ENCODE assay signal across 8 mouse cellular contexts in genomic region chr9:70142460-70142859, GRCm38 (mm10). TPM values are rescaled to one million over a fixed set of nuclear protein-coding genes. Genes with fewer than 3 reads are reported as not detected.
DNase-seq lines count a peak whose midpoint lies in the region; ATAC-seq and TF ChIP-seq lines count a peak whose summit lies in the region.

TSS of gene Fam81a (minus strand) at chr9:70142560.

- no peaks in the 10 kb centered on the region for H3K36me3 ChIP-seq in spleen, adult 2 months (ENCODE audit: control insufficient read depth, insufficient read depth, low read length)
- H3K36me3 ChIP-seq in heart, embryonic 14.5 days (ENCODE audit: control insufficient read depth, insufficient read depth, low read length) = no peaks in the 10 kb centered on the region
- H3K36me3 ChIP-seq in small intestine, adult 2 months (ENCODE audit: control insufficient read depth, insufficient read depth, low read length) = no peaks in the 10 kb centered on the region

- H3K27me3 ChIP-seq in spleen, adult 2 months (ENCODE audit: control insufficient read depth, insufficient read depth, low read length) = peaks cover 12% of the 10 kb centered on the region
- peaks cover 9% of the 10 kb centered on the region; the same call in 1 of the 2 replicates for H3K27me3 ChIP-seq in heart, embryonic 14.5 days (ENCODE audit: control insufficient read depth, insufficient read depth, low read length)
- peaks cover 14% of the 10 kb centered on the region for H3K27me3 ChIP-seq in small intestine, adult 2 months (ENCODE audit: control insufficient read depth, insufficient read depth, low read length)

- no peak for DNase-seq in spleen, adult 2 months (ENCODE audit: low read depth in 1 of 2, low spot score in 2 of 2)
- DNase-seq in spleen, postnatal 36 days (ENCODE audit: low spot score in 2 of 2) = no peak
- no peak for DNase-seq in left cerebral cortex, postnatal 36 days (ENCODE audit: low spot score in 2 of 2)
- DNase-seq in adrenal gland, adult 18-20 months (ENCODE audit: low spot score in 2 of 2) = no peak
- no peak for DNase-seq in adrenal gland, adult (ENCODE audit: inconsistent age in 2 of 2, low spot score in 1 of 2)
- no peak for DNase-seq in cerebellum, adult 18-20 months

- peak within 1 kb of the TSS; percentile 68 for H3K9ac ChIP-seq in heart, embryonic 14.5 days (ENCODE audit: low read length)

- TF ChIP-seq CTCF in spleen, adult 2 months (IDR thresholded peaks at IDR 0.05; ENCODE audit: extremely low read depth, insufficient read depth, insufficient read length, insufficient replicate concordance) = no peak
- TF ChIP-seq CTCF in small intestine, adult 2 months (IDR thresholded peaks at IDR 0.05; ENCODE audit: extremely low read depth, insufficient read length, insufficient replicate concordance, low read depth, low read length) = no peak

- peak within 1 kb of the TSS; percentile 73 for H3K4me2 ChIP-seq in heart, embryonic 14.5 days (ENCODE audit: low read length)

- H3K4me3 ChIP-seq in spleen, adult 2 months (ENCODE audit: extremely low read depth, insufficient read depth, insufficient read length) = peak within 1 kb of the TSS; percentile 45; the same call in 1 of the 2 replicates
- H3K4me3 ChIP-seq in heart, embryonic 14.5 days (ENCODE audit: control insufficient read depth in 1 of 2, insufficient read depth in 1 of 2, low read depth in 1 of 2, low read length in 2 of 2) = peak within 1 kb of the TSS; percentile 64 to 76
- peak within 1 kb of the TSS; percentile 55 for H3K4me3 ChIP-seq in small intestine, adult 2 months (ENCODE audit: low read depth, low read length)

- TF ChIP-seq POLR2A in spleen, adult 2 months (IDR thresholded peaks at IDR 0.05; ENCODE audit: low read depth, low read length) = no peak
- no peak for TF ChIP-seq POLR2A in small intestine, adult 2 months (IDR thresholded peaks at IDR 0.05; ENCODE audit: low read depth, low read length)

- H3K9me3 ChIP-seq in heart, embryonic 14.5 days (ENCODE audit: control insufficient read depth, low read length) = no peaks in the 10 kb centered on the region

- intact Hi-C loops in left cerebral cortex, postnatal 36 days (cut with DNase I) = loop anchor here (5.0 kb wide), 1 partner anchor 65 kb away; the partner anchor contains the start of gene Myo1e

- no peak within 1 kb of the TSS for H3K27ac ChIP-seq in spleen, adult 2 months (ENCODE audit: insufficient read depth, low read length)
- H3K27ac ChIP-seq in heart, embryonic 14.5 days (replicated peaks in 1 of 2; ENCODE audit: control insufficient read depth in 1 of 2, insufficient read depth in 1 of 2, low read depth in 2 of 2, low read length in 2 of 2) = no peak within 1 kb of the TSS
- no peak within 1 kb of the TSS for H3K27ac ChIP-seq in small intestine, adult 2 months (ENCODE audit: insufficient read depth, low read depth, low read length)

- WGBS in spleen, adult 2 months = 84% methylated on average over 7 of the region's 7 CpGs
- WGBS in heart, embryonic 14.5 days = 70% methylated on average over 7 of the region's 7 CpGs
- WGBS in small intestine, adult 2 months = 74% methylated on average over 7 of the region's 7 CpGs

- peaks cover 8% of the 10 kb centered on the region for H3K4me1 ChIP-seq in spleen, adult 2 months (ENCODE audit: control insufficient read depth, insufficient read depth, insufficient read length)
- peaks cover 8 to 17% of the 10 kb centered on the region in 2 experiments for H3K4me1 ChIP-seq in heart, embryonic 14.5 days (ENCODE audit: control insufficient read depth in 2 of 2, insufficient read depth in 2 of 2, low read length in 2 of 2)
- peaks cover 5% of the 10 kb centered on the region for H3K4me1 ChIP-seq in small intestine, adult 2 months (ENCODE audit: control insufficient read depth, insufficient read depth, insufficient read length, low read length)

- no peak for ATAC-seq in heart, embryonic 14.5 days (ENCODE audit: insufficient number of reproducible peaks, insufficient read depth, low FRiP score, low read depth)

RNA-seq across cellular contexts. Expression of gene Fam81a, which starts in this region (rescaled TPM):
- polyA plus RNA-seq in spleen, adult 2 months (2012; rRNA removed) = 0.26 and 0.50 TPM in 2 replicates
- polyA plus RNA-seq in heart, embryonic 14.5 days (2014; fragmentation: Nextera tagmentation; extraction: Ambion mirVana) = 46.6 and 51.9 TPM in 2 replicates
- total RNA-seq in left cerebral cortex, postnatal 36 days (2021) = 100 to 1,000 TPM; 179 to 198 TPM
- 0.03 and 0.58 TPM in 2 replicates for polyA plus RNA-seq in small intestine, adult 2 months (2012; rRNA removed)
- total RNA-seq in adrenal gland, adult 18-20 months (2021) = 1 to 10 TPM; 1.7 to 1.9 TPM

Comparison
In these comparisons a context has a peak if more than half of its experiments do, and no peak if none do; other contexts are left out.
1. RNA of gene Fam81a (total RNA-seq): 179 to 198 TPM in left cerebral cortex, postnatal 36 days; 1.7 to 1.9 TPM in adrenal gland, adult 18-20 months; every median in the first group is over 10 times any median in the second.
2. RNA of gene Fam81a (polyA plus RNA-seq): 46.6 to 51.9 TPM in heart, embryonic 14.5 days; 0.26 to 0.50 TPM in spleen, adult 2 months and 0.03 to 0.58 TPM in small intestine, adult 2 months; every median in the first group is over 10 times any median in the second.
3. Peak in every context shown above with its lines, with median percentiles within 50 percentile points of each other: H3K4me3 ChIP-seq.